Mouse (Mus musculus): Measurements from ENCODE around the gene Spata21. TPM values are rescaled to one million over a fixed set of nuclear protein-coding genes. Genes with fewer than 3 reads are reported as not detected.
"Not testable (repeated sequence)": the region's sequence is repeated elsewhere in the genome, so short reads cannot be mapped to it uniquely, and the experiment has no call there.

Gene Spata21
- polyA plus RNA-seq, 1 experiment from 2014 or later: 0.55 TPM

GRCm38 (mm10) chr4:141140967-141141366 lies 52.8 kb downstream of the Spata21 start:
- Histone ChIP-seq H3K36me3 (ENCODE audit: insufficient read depth, low read length) (no peaks in the 10 kb centered on the region), H3K4me3 (replicated peaks; ENCODE audit: low read depth, low read length) (no peak overlapping the region), H3K27me3 (ENCODE audit: insufficient read depth, low read length) (no peaks in the 10 kb centered on the region), H3K4me1 (replicated peaks; ENCODE audit: insufficient read depth, low read length) (peaks cover 15% of the 10 kb centered on the region; the same call in 1 of the 2 replicates), H3K9me3 (replicated peaks; ENCODE audit: low read length) (no peaks in the 10 kb centered on the region), H3K4me2 (ENCODE audit: low read length) (no peak overlapping the region), H3K9ac (ENCODE audit: low read depth, low read length) (no peak overlapping the region), H3K27ac (no peak overlapping the region)
- no peak for TF ChIP-seq CTCF (IDR thresholded peaks at IDR 0.05; ENCODE audit: low read depth)
- 88% methylated on average over 6 of the region's 6 CpGs for WGBS
- ATAC-seq (replicated peaks; ENCODE audit: low FRiP score, low read depth): no peak
- no peak for DNase-seq (ENCODE audit: low spot score)

GRCm38 (mm10) chr4:141142285-141142811 lies 54.2 kb downstream of the Spata21 start:
- no peak overlapping the region for H3K27ac ChIP-seq
- no peak overlapping the region for H3K9ac ChIP-seq (ENCODE audit: low read depth, low read length)

GRCm38 (mm10) chr4:141145124-141145523 lies 57.0 kb downstream of the Spata21 start:
- H3K4me1 ChIP-seq (replicated peaks; ENCODE audit: insufficient read depth, low read length): peaks cover 10% of the 10 kb centered on the region; the same call in 1 of the 2 replicates
- not testable (repeated sequence) for H3K27me3 ChIP-seq (ENCODE audit: insufficient read depth, low read length); H3K27ac ChIP-seq; H3K4me3 ChIP-seq (replicated peaks; ENCODE audit: low read depth, low read length); H3K36me3 ChIP-seq (ENCODE audit: insufficient read depth, low read length); ATAC-seq (replicated peaks; ENCODE audit: low FRiP score, low read depth); H3K9me3 ChIP-seq (replicated peaks; ENCODE audit: low read length); DNase-seq (ENCODE audit: low spot score); H3K9ac ChIP-seq (ENCODE audit: low read depth, low read length); H3K4me2 ChIP-seq (ENCODE audit: low read length)
- WGBS: 96% methylated on average over 9 of the region's 16 CpGs

More at GRCm38 (mm10) chr4:141142285-141142811, 54.2 kb downstream of the Spata21 start:
- Histone ChIP-seq H3K4me2 (ENCODE audit: low read length) (peak overlapping the region; percentile 41), H3K36me3 (ENCODE audit: insufficient read depth, low read length) (no peaks in the 10 kb centered on the region), H3K4me3 (replicated peaks; ENCODE audit: low read depth, low read length) (peak overlapping the region; percentile 11; the same call in 1 of the 2 replicates), H3K4me1 (replicated peaks; ENCODE audit: insufficient read depth, low read length) (0 out of 2 replicates have a peak, but pooled peaks cover 5% of the 10 kb centered on the region), H3K27me3 (ENCODE audit: insufficient read depth, low read length) (no peaks in the 10 kb centered on the region), H3K9me3 (replicated peaks; ENCODE audit: low read length) (no peaks in the 10 kb centered on the region)
- peak; percentile 99 for TF ChIP-seq CTCF (IDR thresholded peaks at IDR 0.05; ENCODE audit: low read depth)
- ATAC-seq (replicated peaks; ENCODE audit: low FRiP score, low read depth) (no peak), DNase-seq (ENCODE audit: low spot score) (peak; percentile 92)
- 15% methylated on average over 9 of the region's 9 CpGs for WGBS

GRCm38 (mm10) chr4:141146491-141147033 lies 58.4 kb downstream of the Spata21 start:
- Histone ChIP-seq H3K27me3 (ENCODE audit: insufficient read depth, low read length) (no peaks in the 10 kb centered on the region), H3K36me3 (ENCODE audit: insufficient read depth, low read length) (no peaks in the 10 kb centered on the region), H3K9ac (ENCODE audit: low read depth, low read length) (no peak overlapping the region), H3K27ac (no peak overlapping the region), H3K4me1 (replicated peaks; ENCODE audit: insufficient read depth, low read length) (peaks cover 11% of the 10 kb centered on the region; the same call in 1 of the 2 replicates), H3K4me2 (ENCODE audit: low read length) (no peak overlapping the region; the same call in 1 of the 2 replicates), H3K4me3 (replicated peaks; ENCODE audit: low read depth, low read length) (no peak overlapping the region), H3K9me3 (replicated peaks; ENCODE audit: low read length) (no peaks in the 10 kb centered on the region)
- 92% methylated on average over 6 of the region's 6 CpGs for WGBS
- TF ChIP-seq CTCF (IDR thresholded peaks at IDR 0.05; ENCODE audit: low read depth): no peak
- no peak for ATAC-seq (replicated peaks; ENCODE audit: low FRiP score, low read depth)
- no peak for DNase-seq (ENCODE audit: low spot score)

- no peaks in the 10 kb centered on the region for H3K36me3 ChIP-seq (ENCODE audit: insufficient read depth, low read length)
- TF ChIP-seq CTCF (IDR thresholded peaks at IDR 0.05; ENCODE audit: low read depth): peak; percentile 68
- ATAC-seq (replicated peaks; ENCODE audit: low FRiP score, low read depth): peak; percentile 85
- H3K9ac ChIP-seq (ENCODE audit: low read depth, low read length): peak within 1 kb of the TSS; percentile 97
- WGBS: 6% methylated on average over 58 of the region's 58 CpGs
- H3K4me1 ChIP-seq (replicated peaks; ENCODE audit: insufficient read depth, low read length): peaks cover 10% of the 10 kb centered on the region; the same call in 1 of the 2 replicates
- H3K9me3 ChIP-seq (replicated peaks; ENCODE audit: low read length): no peaks in the 10 kb centered on the region
- peak; percentile 96 for DNase-seq (ENCODE audit: low spot score)
- H3K4me3 ChIP-seq (replicated peaks; ENCODE audit: low read depth, low read length): peak within 1 kb of the TSS; percentile 99
- no peaks in the 10 kb centered on the region for H3K27me3 ChIP-seq (ENCODE audit: insufficient read depth, low read length)
- H3K27ac ChIP-seq: peak within 1 kb of the TSS; percentile 94
- peak within 1 kb of the TSS; percentile 96 for H3K4me2 ChIP-seq (ENCODE audit: low read length)
Observed at GRCm38 (mm10) chr4:141147112-141148008, 59.2 kb downstream of the Spata21 start, which contains the start of gene Fbxo42. Gene Fbxo42, plus strand, starts transcription at chr4:141147913.
